Mouse (Mus musculus) ovary, postnatal 36 days (tissue): ENCODE measurements around the gene Pigh.

Experiments
- DNase-seq: peaks from one replicate; pipeline ENCODE4 v3.0.0; 2022; ENCODE audit warnings: low spot score, mixed read lengths

Gene Pigh

DNA sequence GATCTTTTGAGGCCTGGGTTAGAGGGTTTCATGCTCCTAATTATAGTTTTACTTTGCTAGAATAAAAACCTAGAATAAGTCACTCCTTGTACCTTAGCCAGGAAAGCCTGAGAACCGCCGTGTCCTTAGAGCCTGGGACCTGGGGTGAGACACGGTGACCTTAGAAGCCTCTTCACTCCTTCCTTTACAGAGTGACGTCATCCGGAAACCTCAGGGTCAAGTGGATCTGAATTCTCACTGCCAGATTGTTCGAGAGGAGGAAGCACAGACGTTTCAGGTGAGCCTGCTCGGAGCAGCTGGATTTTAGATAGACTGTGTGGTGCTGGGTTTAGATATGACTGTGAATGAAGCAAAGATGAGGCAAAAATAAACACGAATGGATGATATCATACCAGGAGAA is 23.0 kb downstream of the Pigh start:
- DNase-seq, result no peak

GRCm38 (mm10) chr12:79064451-79064850 is 25.0 kb downstream of the Pigh start:
- no peak for DNase-seq

DNA sequence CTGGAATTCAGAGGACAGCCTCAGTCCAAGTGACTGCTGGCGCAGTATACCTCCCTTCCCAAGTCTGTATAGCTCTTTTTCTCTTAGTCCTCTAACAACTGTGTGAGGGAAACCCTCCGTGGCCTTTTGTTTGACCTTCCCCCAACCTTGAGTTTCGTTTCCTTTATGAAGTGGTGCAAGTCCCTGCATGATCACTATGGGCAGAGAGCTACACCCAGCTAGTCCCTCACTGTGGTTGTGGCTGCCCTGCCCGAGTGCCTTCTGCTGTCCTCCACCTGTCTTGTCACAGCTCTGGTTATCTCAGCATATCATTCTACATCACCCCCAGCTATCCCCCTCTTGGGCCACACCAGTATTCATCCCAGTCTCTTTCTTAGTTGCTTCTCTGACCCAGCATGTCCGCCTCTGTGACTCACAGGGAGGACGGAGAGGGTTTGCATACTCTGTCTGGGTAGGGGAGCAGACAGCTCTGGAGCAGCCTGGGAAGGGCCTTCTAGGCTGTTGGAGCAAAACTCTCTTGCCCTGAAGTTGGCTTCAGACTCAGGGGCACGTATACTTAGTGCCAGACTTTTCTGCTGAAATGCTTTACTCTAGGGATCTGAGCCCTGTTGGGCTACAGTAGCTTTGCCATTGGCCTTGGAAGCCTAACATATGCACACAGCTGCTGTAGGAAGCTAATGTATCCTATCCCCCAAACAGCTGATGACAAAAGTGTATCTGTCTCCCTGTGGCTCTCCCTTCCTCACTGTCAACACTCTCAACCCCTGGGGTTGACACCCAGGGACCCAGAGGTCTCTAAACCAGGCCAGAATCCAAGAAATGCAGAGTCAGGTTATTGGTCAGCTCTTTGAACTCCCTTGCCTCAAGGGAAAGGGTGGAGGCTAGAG is 28.4 kb downstream of the Pigh start:
- no peak for DNase-seq

- no peak for DNase-seq
Measured at GRCm38 (mm10) chr12:79060134-79060533, 29.3 kb downstream of the Pigh start.

DNA sequence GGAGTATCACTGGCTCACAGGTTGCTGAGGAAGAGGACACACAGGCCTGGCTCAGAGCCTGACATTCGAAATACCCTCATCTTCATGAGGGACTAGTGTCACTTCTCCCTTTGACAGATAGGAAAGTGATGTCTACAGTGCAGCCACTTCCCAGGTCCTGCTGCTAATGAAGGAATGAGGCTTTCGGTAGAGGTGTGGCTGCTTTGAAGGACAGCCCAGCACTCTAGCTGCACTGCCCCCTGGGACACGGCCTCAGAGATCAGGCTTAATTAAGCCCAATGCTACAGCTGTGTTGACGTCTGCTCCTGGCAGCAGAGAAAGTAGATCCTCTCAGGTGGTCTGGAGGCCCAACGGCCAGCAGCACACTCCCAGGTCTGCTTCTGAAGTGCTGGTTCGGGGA is 29.9 kb downstream of the Pigh start:
- DNase-seq, result no peak

GRCm38 (mm10) chr12:79055276-79055675 is 34.2 kb downstream of the Pigh start:
- DNase-seq, result no peak

DNA sequence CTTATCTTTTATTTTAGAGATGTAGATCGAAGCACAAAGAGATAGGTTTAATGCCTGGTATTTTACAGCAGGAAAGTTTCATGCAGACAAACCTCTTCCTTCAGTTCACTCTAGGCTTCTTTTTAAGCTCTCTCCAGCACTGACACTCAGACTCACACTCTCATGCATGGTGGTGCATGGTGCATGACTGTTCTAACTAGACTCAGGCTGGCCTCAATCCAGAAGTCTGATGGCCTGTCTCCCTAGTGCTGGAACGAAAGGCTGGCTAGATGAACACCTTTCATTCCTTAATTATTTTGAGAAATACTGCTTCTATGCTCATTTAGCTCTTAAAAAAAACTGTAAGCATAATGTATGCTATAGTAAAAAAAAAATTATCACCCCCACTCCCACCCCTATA is 37.4 kb downstream of the Pigh start:
- DNase-seq, result no peak

- no peak for DNase-seq
Measured at GRCm38 (mm10) chr12:79050545-79051212, 38.8 kb downstream of the Pigh start.

GRCm38 (mm10) chr12:79049807-79050206 is 39.6 kb downstream of the Pigh start:
- DNase-seq, result no peak

- no peak for DNase-seq
Measured at GRCm38 (mm10) chr12:79048898-79049297, 40.6 kb downstream of the Pigh start.

DNA sequence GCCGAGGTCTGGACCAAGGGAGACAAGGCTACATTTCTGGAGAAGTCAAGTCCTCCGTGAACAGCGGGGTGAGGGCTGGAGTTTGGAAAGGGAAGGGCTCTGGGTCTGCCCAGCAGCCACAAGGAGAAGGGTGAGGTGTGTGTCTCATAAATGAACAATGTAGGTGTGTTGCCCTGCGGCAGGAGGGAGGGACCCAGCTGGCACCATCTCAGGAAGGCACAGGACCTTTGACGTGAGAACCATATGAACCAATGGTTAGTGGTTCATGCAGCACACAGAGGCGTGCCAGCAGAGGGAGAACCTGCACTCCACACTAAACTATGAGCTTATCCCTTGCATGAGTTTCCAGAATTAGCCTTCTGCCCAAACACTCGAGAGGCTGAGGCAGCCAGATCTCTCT is 42.2 kb downstream of the Pigh start:
- DNase-seq, result no peak

DNA sequence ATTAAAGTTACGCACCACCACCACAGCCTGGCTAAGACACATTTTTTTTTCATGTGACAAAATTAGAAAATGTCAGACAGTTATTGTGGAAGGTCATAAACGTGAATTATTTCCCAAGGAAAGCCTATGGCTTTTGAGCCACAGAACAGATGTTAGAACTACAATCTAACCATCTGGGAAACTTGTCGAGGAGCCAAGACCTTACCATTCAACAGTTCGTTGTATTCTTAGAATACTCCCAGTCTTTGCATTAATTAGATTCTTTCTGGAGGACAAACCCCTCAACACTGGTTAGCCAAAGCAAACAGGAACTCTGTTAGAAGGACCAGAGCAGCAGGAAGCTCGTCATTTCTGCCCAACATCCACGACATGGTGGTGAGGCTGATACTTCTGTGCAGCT is 43.3 kb downstream of the Pigh start:
- no peak for DNase-seq

GRCm38 (mm10) chr12:79044668-79045067 is 44.8 kb downstream of the Pigh start:
- no peak for DNase-seq

- no peak for DNase-seq
Measured at GRCm38 (mm10) chr12:79041436-79041835, 48.0 kb downstream of the Pigh start.

- no peak for DNase-seq
Measured at GRCm38 (mm10) chr12:79040201-79040827, 49.1 kb downstream of the Pigh start.

GRCm38 (mm10) chr12:79039708-79040107 is 49.7 kb downstream of the Pigh start:
- DNase-seq, result no peak

- no peak for DNase-seq
Measured at GRCm38 (mm10) chr12:79035349-79035748, 54.1 kb downstream of the Pigh start.

DNA sequence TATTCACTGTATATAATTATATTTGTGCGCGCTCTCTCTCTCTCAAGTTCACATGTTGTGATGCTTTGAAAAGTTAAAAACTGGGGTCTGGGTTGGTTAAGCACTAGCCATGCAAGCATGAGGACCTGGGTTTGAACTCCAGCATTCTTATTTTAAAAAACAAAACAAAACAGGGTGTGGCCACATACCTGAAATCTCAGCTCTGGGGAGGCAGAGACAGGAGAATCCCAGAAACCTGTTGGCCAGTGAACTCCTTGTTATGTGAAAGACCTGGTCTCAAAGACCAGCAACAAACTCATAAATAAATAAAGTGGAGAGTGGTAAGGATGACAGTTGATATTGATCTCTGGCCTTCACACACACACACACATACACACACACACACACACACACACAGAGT is 55.1 kb downstream of the Pigh start:
- no peak for DNase-seq
